Comparison of ENCODE assay signal across 22 mouse cellular contexts in the genomic region with DNA sequence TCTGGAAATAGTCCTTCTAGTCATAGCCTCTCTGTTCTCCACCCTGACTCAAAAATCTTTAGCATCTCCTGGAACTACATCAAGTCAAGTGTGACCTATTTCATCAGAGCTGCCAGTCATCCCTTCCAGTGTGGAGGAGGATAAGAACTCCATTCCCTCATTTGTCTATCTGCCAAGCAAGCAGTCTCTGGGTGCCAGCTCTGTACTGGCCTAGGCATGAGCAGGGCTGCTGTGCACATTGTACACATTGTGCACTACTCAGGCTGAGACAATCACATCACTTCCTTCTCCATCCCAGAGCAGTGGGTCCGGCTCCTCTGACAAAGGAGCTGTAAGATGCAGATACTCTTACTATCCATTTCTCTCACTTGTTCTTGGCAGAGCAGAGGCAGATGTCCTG.
DNase-seq lines count a peak whose midpoint lies in the region; ATAC-seq lines count a peak whose summit lies in the region.
"Had no signal": no experiment of that assay in that cellular context is flagged by ENCODE, and none has a peak within 500 bp of the region (broad histone marks: within the 10 kb centered on the region; RNA-seq: fewer than 3 reads in every experiment).

No protein-coding gene starts in this region.

- no peak overlapping the region for H3K9ac ChIP-seq in heart, embryonic 16.5 days (ENCODE audit: low read length)
- H3K9ac ChIP-seq in heart, embryonic 11.5 days (ENCODE audit: low read depth, low read length) = no peak overlapping the region
- H3K9ac ChIP-seq: forebrain, embryonic 13.5 days; hindbrain, embryonic 15.5 days; kidney, embryonic 15.5 days; neural tube, embryonic 12.5 days had no signal

- no peaks in the 10 kb centered on the region for H3K9me3 ChIP-seq in heart, embryonic 16.5 days (replicated peaks; ENCODE audit: control insufficient read depth, low read length)
- no peaks in the 10 kb centered on the region for H3K9me3 ChIP-seq in heart, embryonic 11.5 days (replicated peaks; ENCODE audit: control insufficient read depth, low read length)
- H3K9me3 ChIP-seq: forebrain, embryonic 13.5 days; hindbrain, embryonic 15.5 days; kidney, embryonic 15.5 days; midbrain, embryonic 10.5 days; neural tube, embryonic 12.5 days had no signal

- no peak overlapping the region for H3K27ac ChIP-seq in heart, embryonic 16.5 days (ENCODE audit: low read length)
- no peak overlapping the region for H3K27ac ChIP-seq in heart, embryonic 11.5 days (ENCODE audit: low read depth, low read length)
- H3K27ac ChIP-seq: forebrain, embryonic 13.5 days; hindbrain, embryonic 15.5 days; kidney, embryonic 15.5 days; macrophage; midbrain, embryonic 10.5 days; neural tube, embryonic 12.5 days had no signal

- H3K27me3 ChIP-seq in heart, embryonic 16.5 days (ENCODE audit: control insufficient read depth, insufficient read depth, low read length) = peaks cover 5% of the 10 kb centered on the region; the same call in 1 of the 2 replicates
- peaks cover 13% of the 10 kb centered on the region for H3K27me3 ChIP-seq in heart, embryonic 11.5 days (ENCODE audit: control insufficient read depth, insufficient read depth, low read length)
- H3K27me3 ChIP-seq: forebrain, embryonic 13.5 days; hindbrain, embryonic 15.5 days; kidney, embryonic 15.5 days; neural tube, embryonic 12.5 days; Patski had no signal

- peak; percentile 5 to 24 for DNase-seq in left cerebral cortex, adult 18-20 months (ENCODE audit: low spot score in 2 of 2)
- no peak for DNase-seq in left cerebral cortex, adult 8-10 months (ENCODE audit: low spot score in 2 of 2)
- peak; percentile 22 for DNase-seq in 3T3-L1 (ENCODE audit: low read depth, low spot score)
- peak; percentile 80 for DNase-seq in NIH3T3 (ENCODE audit: low read depth)
- DNase-seq in gastrocnemius, postnatal 10 days = no peak
- DNase-seq: adrenal gland, postnatal 10 days; cerebellum, adult 9-11 months; heart, adult 11 months; kidney, postnatal 4 days; left cerebral cortex, postnatal 4 days; liver; thymus, postnatal 36 days had no signal

- 54% methylated on average over 1 of the region's 1 CpGs for WGBS in heart, embryonic 16.5 days
- 61% methylated on average over 1 of the region's 1 CpGs for WGBS in heart, embryonic 11.5 days (ENCODE audit: insufficient replicate concordance)

- peaks cover 23% of the 10 kb centered on the region for H3K4me1 ChIP-seq in heart, embryonic 16.5 days (ENCODE audit: control insufficient read depth, insufficient read depth, low read length)
- H3K4me1 ChIP-seq in heart, embryonic 11.5 days (ENCODE audit: control insufficient read depth, insufficient read depth, low read length) = peaks cover 10% of the 10 kb centered on the region; the same call in 1 of the 2 replicates
- H3K4me1 ChIP-seq: midbrain, embryonic 10.5 days had no signal

- peak; percentile 51 for ATAC-seq in heart, embryonic 16.5 days (replicated peaks; ENCODE audit: extremely low read depth, insufficient read depth, low FRiP score)
- no peak for ATAC-seq in heart, embryonic 11.5 days (replicated peaks; ENCODE audit: insufficient number of reproducible peaks, low FRiP score, low TSS enrichment)
- ATAC-seq: forebrain, embryonic 13.5 days; intestine, embryonic 16.5 days; Patski had no signal

- no peaks in the 10 kb centered on the region for H3K36me3 ChIP-seq in heart, embryonic 16.5 days (ENCODE audit: control insufficient read depth, insufficient read depth)
- no peaks in the 10 kb centered on the region for H3K36me3 ChIP-seq in heart, embryonic 11.5 days (ENCODE audit: control insufficient read depth, insufficient read depth, low read length)
- H3K36me3 ChIP-seq: hindbrain, embryonic 15.5 days; midbrain, embryonic 10.5 days; neural tube, embryonic 12.5 days had no signal

- no peak overlapping the region for H3K4me3 ChIP-seq in heart, embryonic 16.5 days (ENCODE audit: low read length)
- H3K4me3 ChIP-seq in heart, embryonic 11.5 days (ENCODE audit: low read depth, low read length) = no peak overlapping the region
- H3K4me3 ChIP-seq: forebrain, embryonic 13.5 days; hindbrain, embryonic 15.5 days; kidney, embryonic 15.5 days; midbrain, embryonic 10.5 days; neural tube, embryonic 12.5 days had no signal

- H3K4me2 ChIP-seq in heart, embryonic 16.5 days (ENCODE audit: low read depth, low read length) = no peak overlapping the region
- no peak overlapping the region for H3K4me2 ChIP-seq in heart, embryonic 11.5 days
- H3K4me2 ChIP-seq: forebrain, embryonic 13.5 days; hindbrain, embryonic 15.5 days; kidney, embryonic 15.5 days; neural tube, embryonic 12.5 days had no signal

Comparison
In these comparisons a context has a peak if more than half of its experiments do, and no peak if none do; other contexts are left out.
1. DNase-seq: peak in left cerebral cortex, adult 18-20 months (2 of 2), 3T3-L1 (single experiment) and NIH3T3 (single experiment); none in left cerebral cortex, adult 8-10 months (0 of 2) and gastrocnemius, postnatal 10 days (single experiment).